Mouse (Mus musculus): ENCODE results near the gene Rps27. TPM values are rescaled to one million over a fixed set of nuclear protein-coding genes. Genes with fewer than 3 reads are reported as not detected.

The Rps27 gene
- polyA plus RNA-seq, 1 experiment from 2014 or later: 1,028 TPM

- H3K4me3 ChIP-seq: no peak overlapping the region
- no peaks in the 10 kb centered on the region for H3K4me1 ChIP-seq
- H3K27me3 ChIP-seq (replicated peaks): no peaks in the 10 kb centered on the region
- H3K9ac ChIP-seq: no peak overlapping the region
- H3K27ac ChIP-seq: no peak overlapping the region
- H3K9me3 ChIP-seq: no peaks in the 10 kb centered on the region
- ATAC-seq (ENCODE audit: low FRiP score, low read depth): no peak
- H3K4me2 ChIP-seq (replicated peaks): no peak overlapping the region
- WGBS: 83% methylated on average over 5 of the region's 5 CpGs
- H3K36me3 ChIP-seq: peaks cover 11% of the 10 kb centered on the region
These were observed 9.8 kb downstream of the Rps27 start for GRCm38 (mm10) chr3:90203619-90204018.

- no peaks in the 10 kb centered on the region for H3K9me3 ChIP-seq
- H3K4me2 ChIP-seq (replicated peaks): no peak overlapping the region
- H3K27me3 ChIP-seq (replicated peaks): no peaks in the 10 kb centered on the region
- H3K36me3 ChIP-seq: peaks cover 4% of the 10 kb centered on the region
- WGBS: 68% methylated on average over 1 of the region's 1 CpGs
- no peak overlapping the region for H3K27ac ChIP-seq
- H3K9ac ChIP-seq: no peak overlapping the region
- no peaks in the 10 kb centered on the region for H3K4me1 ChIP-seq
- H3K4me3 ChIP-seq: no peak overlapping the region
- ATAC-seq (ENCODE audit: low FRiP score, low read depth): no peak
These were observed 10.6 kb downstream of the Rps27 start for GRCm38 (mm10) chr3:90202884-90203283.

GRCm38 (mm10) chr3:90197548-90197947 lies 15.9 kb downstream of the Rps27 start:
- Histone ChIP-seq H3K27me3 (replicated peaks) (no peaks in the 10 kb centered on the region), H3K9ac (no peak overlapping the region), H3K9me3 (no peaks in the 10 kb centered on the region), H3K4me3 (no peak overlapping the region), H3K27ac (no peak overlapping the region), H3K36me3 (no peaks in the 10 kb centered on the region), H3K4me2 (replicated peaks) (no peak overlapping the region), H3K4me1 (no peaks in the 10 kb centered on the region)
- ATAC-seq (ENCODE audit: low FRiP score, low read depth): no peak
- 91% methylated on average over 1 of the region's 1 CpGs for WGBS

GRCm38 (mm10) chr3:90195644-90196043 lies 17.8 kb downstream of the Rps27 start:
- no peak overlapping the region for H3K4me3 ChIP-seq
- H3K4me1 ChIP-seq: no peaks in the 10 kb centered on the region
- no peaks in the 10 kb centered on the region for H3K36me3 ChIP-seq
- no peak overlapping the region for H3K9ac ChIP-seq
- 91% methylated on average over 1 of the region's 1 CpGs for WGBS
- no peak overlapping the region for H3K27ac ChIP-seq
- no peaks in the 10 kb centered on the region for H3K9me3 ChIP-seq
- no peaks in the 10 kb centered on the region for H3K27me3 ChIP-seq (replicated peaks)
- H3K4me2 ChIP-seq (replicated peaks): no peak overlapping the region
- no peak for ATAC-seq (ENCODE audit: low FRiP score, low read depth)

- no peaks in the 10 kb centered on the region for H3K4me1 ChIP-seq
- no peaks in the 10 kb centered on the region for H3K27me3 ChIP-seq (replicated peaks)
- no peak overlapping the region for H3K4me2 ChIP-seq (replicated peaks)
- no peaks in the 10 kb centered on the region for H3K9me3 ChIP-seq
- H3K36me3 ChIP-seq: no peaks in the 10 kb centered on the region
- no peak overlapping the region for H3K9ac ChIP-seq
- H3K4me3 ChIP-seq: no peak overlapping the region
- no peak overlapping the region for H3K27ac ChIP-seq
- ATAC-seq (ENCODE audit: low FRiP score, low read depth): no peak
- 55% methylated on average over 4 of the region's 4 CpGs for WGBS
These were observed 18.7 kb downstream of the Rps27 start for GRCm38 (mm10) chr3:90194759-90195158.

GRCm38 (mm10) chr3:90190859-90191510 lies 22.5 kb downstream of the Rps27 start:
- Histone ChIP-seq H3K36me3 (no peaks in the 10 kb centered on the region), H3K4me1 (no peaks in the 10 kb centered on the region), H3K9ac (no peak overlapping the region), H3K4me3 (no peak overlapping the region), H3K27me3 (replicated peaks) (no peaks in the 10 kb centered on the region), H3K27ac (no peak overlapping the region), H3K9me3 (no peaks in the 10 kb centered on the region), H3K4me2 (replicated peaks) (no peak overlapping the region)
- ATAC-seq (ENCODE audit: low FRiP score, low read depth): no peak
- WGBS: 83% methylated on average over 11 of the region's 11 CpGs

- H3K27ac ChIP-seq: no peak overlapping the region
- H3K4me3 ChIP-seq: no peak overlapping the region
- no peaks in the 10 kb centered on the region for H3K36me3 ChIP-seq
- no peak overlapping the region for H3K4me2 ChIP-seq (replicated peaks)
- no peaks in the 10 kb centered on the region for H3K4me1 ChIP-seq
- no peak overlapping the region for H3K9ac ChIP-seq
- no peaks in the 10 kb centered on the region for H3K9me3 ChIP-seq
- no peak for ATAC-seq (ENCODE audit: low FRiP score, low read depth)
- 80% methylated on average over 3 of the region's 3 CpGs for WGBS
- H3K27me3 ChIP-seq (replicated peaks): no peaks in the 10 kb centered on the region
These were observed 29.9 kb downstream of the Rps27 start for GRCm38 (mm10) chr3:90183581-90183980.

- no peak overlapping the region for H3K4me2 ChIP-seq (replicated peaks)
- H3K4me3 ChIP-seq: no peak overlapping the region
- no peaks in the 10 kb centered on the region for H3K9me3 ChIP-seq
- 84% methylated on average over 3 of the region's 3 CpGs for WGBS
- H3K9ac ChIP-seq: no peak overlapping the region
- H3K36me3 ChIP-seq: no peaks in the 10 kb centered on the region
- no peak for ATAC-seq (ENCODE audit: low FRiP score, low read depth)
- H3K27me3 ChIP-seq (replicated peaks): no peaks in the 10 kb centered on the region
- no peak overlapping the region for H3K27ac ChIP-seq
- no peaks in the 10 kb centered on the region for H3K4me1 ChIP-seq
These were observed 33.9 kb downstream of the Rps27 start for GRCm38 (mm10) chr3:90179566-90179965.

Other genes starting within 250 kb of the Rps27 start
- 137 and 139 TPM in 2 replicates for gene Hax1, start 214.9 kb downstream of the Rps27 start, polyA plus RNA-seq (2016; fragmentation: Nextera tagmentation; extraction: Ambion mirVana)
- gene 4933434E20Rik, start 162.0 kb downstream of the Rps27 start, polyA plus RNA-seq (2016; fragmentation: Nextera tagmentation; extraction: Ambion mirVana): 201 and 218 TPM in 2 replicates
- gene Ubap2l, start 161.0 kb downstream of the Rps27 start, polyA plus RNA-seq (2016; fragmentation: Nextera tagmentation; extraction: Ambion mirVana): 184 and 186 TPM in 2 replicates
- gene Tpm3, start 141.0 kb downstream of the Rps27 start, polyA plus RNA-seq (2016; fragmentation: Nextera tagmentation; extraction: Ambion mirVana): 464 and 470 TPM in 2 replicates
- gene Nup210l, start 109.5 kb downstream of the Rps27 start, polyA plus RNA-seq (2016; fragmentation: Nextera tagmentation; extraction: Ambion mirVana): 0.40 and 0.46 TPM in 2 replicates
- gene Rab13, start within 50 bp of the Rps27 start, polyA plus RNA-seq (2016; fragmentation: Nextera tagmentation; extraction: Ambion mirVana): 22.3 and 23.4 TPM in 2 replicates
- 86.3 and 86.7 TPM in 2 replicates for gene Jtb, start 17.9 kb upstream of the Rps27 start, polyA plus RNA-seq (2016; fragmentation: Nextera tagmentation; extraction: Ambion mirVana)
- 3.8 and 4.2 TPM in 2 replicates for gene Creb3l4, start 29.9 kb upstream of the Rps27 start, polyA plus RNA-seq (2016; fragmentation: Nextera tagmentation; extraction: Ambion mirVana)
- 33.8 and 44.2 TPM in 2 replicates for gene Slc39a1, start 34.5 kb upstream of the Rps27 start, polyA plus RNA-seq (2016; fragmentation: Nextera tagmentation; extraction: Ambion mirVana)
- 22.4 and 25.3 TPM in 2 replicates for gene Crtc2, start 40.5 kb upstream of the Rps27 start, polyA plus RNA-seq (2016; fragmentation: Nextera tagmentation; extraction: Ambion mirVana)
- 6.6 and 6.8 TPM in 2 replicates for gene Dennd4b, start 51.5 kb upstream of the Rps27 start, polyA plus RNA-seq (2016; fragmentation: Nextera tagmentation; extraction: Ambion mirVana)
- 12.8 and 15.9 TPM in 2 replicates for gene Gatad2b, start 79.5 kb upstream of the Rps27 start, polyA plus RNA-seq (2016; fragmentation: Nextera tagmentation; extraction: Ambion mirVana)
- gene Slc27a3, start 176.3 kb upstream of the Rps27 start, polyA plus RNA-seq (2016; fragmentation: Nextera tagmentation; extraction: Ambion mirVana): 19.7 and 22.7 TPM in 2 replicates
- 38.1 and 40.5 TPM in 2 replicates for gene Ints3, start 220.0 kb upstream of the Rps27 start, polyA plus RNA-seq (2016; fragmentation: Nextera tagmentation; extraction: Ambion mirVana)